Mouse (Mus musculus) left cerebral cortex, adult 2 months (tissue): ENCODE results near the gene Slx1b. TPM values are rescaled to one million over a fixed set of nuclear protein-coding genes. Genes with fewer than 3 reads are reported as not detected.
"Not testable (repeated sequence)": the region's sequence is repeated elsewhere in the genome, so short reads cannot be mapped to it uniquely, and the experiment has no call there.

Experiments used
- DNase-seq, 2 experiments: peaks; one replicate each; pipeline ENCODE4 v3.0.0; 2021 to 2022; ENCODE audit warnings: low spot score in 2 of 2, mixed read lengths in 1 of 2; ENCODE audit errors: extremely low spot score in 1 of 2
- H3K27ac ChIP-seq: fragments of 200-600 bp; 2 replicates; pipeline ENCODE4 v1.8.1; 2022
- H3K4me3 ChIP-seq: fragments of 200-600 bp; 2 replicates; pipeline ENCODE4 v1.8.1; 2022
- CTCF ChIP-seq: fragments of 200-600 bp; IDR thresholded peaks from 2 replicates; pipeline ENCODE4 v1.8.1; 2022; ENCODE audit warnings: antibody characterized with exemption, mild to moderate bottlenecking, moderate library complexity
- intact Hi-C: fragments of 180-260 bp; cut with DNase I; formaldehyde crosslinking; loops from one replicate; pipeline ENCODE4 v1.15.1; 2025
- total RNA-seq, 2 experiments: library from RNA; stranded (reverse); gene quantifications; 2 replicates each; pipeline ENCODE4 v1.2.3; 2021

Gene Slx1b
- total RNA-seq, 2 experiments from 2014 or later, result 17.9 to 21.1 TPM

GRCm38 (mm10) chr7:126692426-126692825 lies 3.2 kb downstream of the Slx1b start:
- intact Hi-C loops, result no loop called here
- DNase-seq, result peak in 1 of 2 experiments; percentile 8
- no peak overlapping the region for H3K27ac ChIP-seq
- H3K4me3 ChIP-seq, result no peak overlapping the region
- TF ChIP-seq CTCF, result no peak

- Histone ChIP-seq H3K27ac (no peak overlapping the region), H3K4me3 (no peak overlapping the region)
- no peak for TF ChIP-seq CTCF
- intact Hi-C loops, result no loop called here
- DNase-seq, result peak in 1 of 2 experiments; percentile 9
These were observed 3.9 kb downstream of the Slx1b start for GRCm38 (mm10) chr7:126691676-126692075.

- intact Hi-C loops, result no loop called here
- DNase-seq, result no peak
- H3K4me3 ChIP-seq, result no peak overlapping the region
- H3K27ac ChIP-seq, result no peak overlapping the region
- TF ChIP-seq CTCF, result no peak
These were observed 4.8 kb downstream of the Slx1b start for GRCm38 (mm10) chr7:126690737-126691136.

- Histone ChIP-seq H3K27ac (no peak overlapping the region), H3K4me3 (no peak overlapping the region)
- DNase-seq, result no peak
- intact Hi-C loops, result no loop called here
- TF ChIP-seq CTCF, result no peak
These were observed 6.6 kb downstream of the Slx1b start for GRCm38 (mm10) chr7:126689021-126689420.

- DNase-seq, intact Hi-C loops, H3K27ac ChIP-seq, H3K4me3 ChIP-seq: not testable (repeated sequence)
These were observed 7.4 kb downstream of the Slx1b start for GRCm38 (mm10) chr7:126688156-126688555.

- Histone ChIP-seq H3K27ac (no peak overlapping the region), H3K4me3 (no peak overlapping the region)
- no peak for DNase-seq
- intact Hi-C loops, result no loop called here
- TF ChIP-seq CTCF, result no peak
These were observed 14.4 kb downstream of the Slx1b start for GRCm38 (mm10) chr7:126681221-126681620.

GRCm38 (mm10) chr7:126679683-126680082 lies 15.9 kb downstream of the Slx1b start:
- DNase-seq, result no peak
- TF ChIP-seq CTCF, result no peak
- H3K4me3 ChIP-seq, result no peak overlapping the region
- no peak overlapping the region for H3K27ac ChIP-seq
- intact Hi-C loops, result no loop called here

- Histone ChIP-seq H3K4me3 (no peak overlapping the region), H3K27ac (no peak overlapping the region)
- DNase-seq, result no peak
- intact Hi-C loops, result no loop called here
- TF ChIP-seq CTCF, result no peak
These were observed 16.8 kb downstream of the Slx1b start for GRCm38 (mm10) chr7:126678545-126679341.

- H3K27ac ChIP-seq, result no peak overlapping the region
- no peak for TF ChIP-seq CTCF
- no peak overlapping the region for H3K4me3 ChIP-seq
- intact Hi-C loops, result no loop called here
- no peak for DNase-seq
These were observed 18.9 kb downstream of the Slx1b start for GRCm38 (mm10) chr7:126676631-126677220.

- Histone ChIP-seq H3K27ac (peak within 1 kb of the TSS; percentile 63), H3K4me3 (peak within 1 kb of the TSS; percentile 26)
- no peak; the same call in 1 of the 2 replicates for TF ChIP-seq CTCF
- intact Hi-C loops, result no loop called here
- no peak for DNase-seq
These were observed 19.4 kb downstream of the Slx1b start, which contains the start of gene Sult1a1 for GRCm38 (mm10) chr7:126676207-126676606. Sult1a1 (minus strand) TSS chr7:126676432.

- no peak for TF ChIP-seq CTCF
- DNase-seq, result no peak
- intact Hi-C loops, result no loop called here
These were observed 20.5 kb downstream of the Slx1b start for GRCm38 (mm10) chr7:126675104-126675503.

GRCm38 (mm10) chr7:126672111-126672510 lies 23.5 kb downstream of the Slx1b start:
- Histone ChIP-seq H3K4me3 (no peak overlapping the region), H3K27ac (no peak overlapping the region)
- intact Hi-C loops, result no loop called here
- no peak for DNase-seq
- TF ChIP-seq CTCF, result no peak

More at GRCm38 (mm10) chr7:126675104-126675503, 20.5 kb downstream of the Slx1b start:
- Histone ChIP-seq H3K27ac (no peak overlapping the region; the same call in 1 of the 2 replicates), H3K4me3 (no peak overlapping the region)
